Mouse (Mus musculus): ENCODE measurements at regions not wholly inside any gene's neighbourhood (a gene's known extent, or its start where the extent isn't known, plus 50 kb on each side); places are given as distances from the start of the nearest gene placed in this dataset.

DNA sequence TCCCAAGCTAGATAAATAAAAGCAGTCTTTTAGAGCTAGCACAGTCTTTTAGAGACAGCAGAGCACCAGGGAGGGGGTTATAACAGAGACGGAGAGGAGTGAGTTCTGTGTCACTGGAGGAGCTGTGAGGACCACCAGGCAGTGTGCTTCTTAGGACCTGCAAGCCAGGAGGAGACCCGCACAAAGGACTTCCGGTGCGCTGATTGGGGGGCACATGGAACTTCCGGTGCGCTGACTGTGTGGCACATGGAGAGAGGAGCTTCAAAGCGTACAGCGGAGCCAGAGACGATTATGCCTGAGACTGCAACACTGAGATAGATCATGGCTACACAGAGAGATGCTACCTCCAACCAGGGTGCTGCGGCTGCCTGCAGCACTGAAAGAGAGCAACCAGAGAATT, 53.4 kb downstream of the Rpl37a start:
- TF ChIP-seq CTCF (conservative IDR thresholded peaks at IDR 0.05; ENCODE audit: insufficient read depth, insufficient read length, low read depth, low read length) (no peak), POLR2A (IDR thresholded peaks at IDR 0.05; ENCODE audit: low read depth, low read length) (no peak)
